Mouse (Mus musculus) heart, embryonic 12.5 days (tissue): ENCODE data around the gene Kif11. TPM values are rescaled to one million over a fixed set of nuclear protein-coding genes. Genes with fewer than 3 reads are reported as not detected.

ENCODE experiments used
- ATAC-seq: fragments of 200-750 bp; cut with Nextera tagmentation; 2 replicates; pipeline ENCODE4 v1.8.0; 2017; ENCODE audit warnings: moderate TSS enrichment, moderate library complexity; ENCODE audit not compliant: insufficient number of reproducible peaks, low FRiP score
- H3K27ac ChIP-seq: fragments of 300-500 bp; sonication (generic); 2 replicates; pipeline ENCODE4 v1.5.1; 2016; ENCODE audit warnings: mild to moderate bottlenecking, moderate library complexity; ENCODE audit not compliant: poor library complexity, severe bottlenecking
- H3K27me3 ChIP-seq: fragments of 300-500 bp; sonication (generic); replicated peaks from 2 replicates; pipeline ENCODE4 v1.6.1; 2016; ENCODE audit warnings: mild to moderate bottlenecking, moderate library complexity
- H3K36me3 ChIP-seq: fragments of 300-500 bp; sonication (generic); 2 replicates; pipeline ENCODE4 v1.6.1; 2016; ENCODE audit warnings: mild to moderate bottlenecking, moderate library complexity
- H3K4me1 ChIP-seq: fragments of 300-500 bp; sonication (generic); replicated peaks from 2 replicates; pipeline ENCODE4 v1.6.1; 2016; ENCODE audit warnings: mild to moderate bottlenecking
- H3K4me2 ChIP-seq: fragments of 300-500 bp; sonication (generic); 2 replicates; pipeline ENCODE4 v1.6.1; 2016; ENCODE audit warnings: mild to moderate bottlenecking, moderate library complexity
- H3K4me3 ChIP-seq: fragments of 300-500 bp; sonication (generic); 2 replicates; pipeline ENCODE4 v1.5.1; 2016; ENCODE audit warnings: mild to moderate bottlenecking
- H3K9ac ChIP-seq: fragments of 300-500 bp; sonication (generic); 2 replicates; pipeline ENCODE4 v1.6.1; 2016; ENCODE audit warnings: mild to moderate bottlenecking, moderate library complexity
- H3K9me3 ChIP-seq: fragments of 300-500 bp; sonication (generic); replicated peaks from 2 replicates; pipeline ENCODE4 v1.6.1; 2016; ENCODE audit warnings: mild to moderate bottlenecking, moderate library complexity
- WGBS: fragments of 180-500 bp; shearing (Covaris S2); methylation state at CpG from one replicate; pipeline ENCODE4 v1.1.7; 2016; 5-methylcytosine and 5-hydroxymethylcytosine counted together
- polyA plus RNA-seq: library from polyadenylated mRNA; unstranded; fragments of >200 nt; fragmentation: Nextera tagmentation; extraction: Ambion mirVana; gene quantifications from 2 replicates; pipeline ENCODE4 v1.2.1, GENCODE M21; 2016

Kif11 gene
- polyA plus RNA-seq, 1 experiment from 2014 or later, result 53.6 TPM

GRCm38 (mm10) chr19:37433895-37434262 lies 57.7 kb downstream of the Kif11 start:
- Histone ChIP-seq H3K27me3 (peaks cover 64% of the 10 kb centered on the region), H3K9me3 (no peaks in the 10 kb centered on the region), H3K27ac (no peak overlapping the region), H3K9ac (peak overlapping the region; percentile 70), H3K36me3 (no peaks in the 10 kb centered on the region), H3K4me2 (peak overlapping the region; percentile 81), H3K4me1 (peaks cover 18% of the 10 kb centered on the region), H3K4me3 (peak overlapping the region; percentile 71)
- no peak for ATAC-seq
- under 1% methylated on average over 14 of the region's 14 CpGs for WGBS

- H3K27ac ChIP-seq, result peak within 1 kb of the TSS; percentile 67
- H3K36me3 ChIP-seq, result no peaks in the 10 kb centered on the region
- H3K9me3 ChIP-seq, result no peaks in the 10 kb centered on the region
- WGBS, result under 1% methylated on average over 62 of the region's 79 CpGs
- H3K27me3 ChIP-seq, result peaks cover 70% of the 10 kb centered on the region
- peak within 1 kb of the TSS; percentile 71 for H3K4me3 ChIP-seq
- H3K4me2 ChIP-seq, result peak within 1 kb of the TSS; percentile 81
- ATAC-seq, result peak; percentile 82
- H3K9ac ChIP-seq, result peak within 1 kb of the TSS; percentile 70
- H3K4me1 ChIP-seq, result peaks cover 18% of the 10 kb centered on the region
These were observed 58.2 kb downstream of the Kif11 start, which contains the start of gene Hhex for GRCm38 (mm10) chr19:37434263-37434951. Gene Hhex (plus strand): TSS chr19:37434810.

DNA sequence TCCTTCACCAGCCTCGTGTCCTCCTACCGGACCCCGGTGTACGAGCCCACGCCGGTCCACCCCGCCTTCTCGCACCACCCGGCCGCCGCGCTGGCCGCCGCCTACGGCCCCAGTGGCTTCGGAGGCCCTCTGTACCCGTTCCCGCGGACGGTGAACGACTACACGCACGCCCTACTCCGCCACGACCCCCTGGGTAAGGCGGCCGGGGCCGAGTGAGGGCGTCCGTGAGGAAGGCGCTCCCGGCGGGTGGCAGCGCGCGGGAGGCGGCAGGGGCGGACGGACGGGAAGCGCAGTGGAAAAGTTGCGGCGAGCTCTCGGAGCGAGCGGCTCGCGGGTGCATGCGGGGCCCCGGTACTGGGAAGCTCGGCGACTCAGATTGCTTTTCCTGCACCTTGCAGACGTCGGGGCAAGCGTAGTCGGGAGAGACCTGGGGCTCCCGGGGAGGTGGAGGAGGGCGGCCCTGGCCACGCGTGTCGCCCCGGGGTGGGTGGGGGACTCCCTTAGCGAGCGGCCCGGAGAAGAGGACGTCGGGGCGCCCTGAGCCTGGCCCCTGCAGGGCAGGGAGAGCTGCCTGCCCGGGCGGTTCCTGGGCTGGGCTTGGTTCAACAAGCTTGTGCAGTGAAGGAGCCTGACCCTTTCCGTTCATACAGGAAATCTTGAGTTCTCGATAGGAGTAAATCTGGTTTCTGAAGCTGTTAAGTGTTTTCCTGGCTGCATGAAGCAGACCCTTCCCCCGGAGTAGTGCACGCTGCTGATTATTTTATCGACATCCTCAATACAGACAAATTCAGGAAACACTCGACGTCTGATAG lies 59.0 kb downstream of the Kif11 start:
- Histone ChIP-seq H3K27ac (peak overlapping the region; percentile 67), H3K4me2 (peak overlapping the region; percentile 81), H3K36me3 (no peaks in the 10 kb centered on the region), H3K9ac (peak overlapping the region; percentile 70), H3K27me3 (peaks cover 71% of the 10 kb centered on the region), H3K4me1 (peaks cover 18% of the 10 kb centered on the region), H3K4me3 (peak overlapping the region; percentile 71), H3K9me3 (no peaks in the 10 kb centered on the region)
- under 1% methylated on average over 77 of the region's 77 CpGs for WGBS
- peak; percentile 80 for ATAC-seq

DNA sequence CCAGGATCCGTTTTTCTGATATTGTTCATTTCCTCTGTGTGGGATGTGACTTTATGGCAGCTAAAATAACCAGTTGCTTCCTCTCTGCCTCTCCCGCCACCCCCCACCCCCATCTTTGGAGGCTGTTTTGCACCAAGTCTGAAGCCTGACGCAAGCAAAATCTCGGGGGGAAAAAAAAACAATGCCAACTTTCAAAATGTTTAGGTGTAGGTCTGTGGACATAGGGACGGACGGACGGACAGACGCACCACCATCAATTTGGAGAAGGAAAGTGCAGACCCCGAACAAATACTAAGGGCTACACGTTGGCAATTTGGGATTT lies 59.6 kb downstream of the Kif11 start:
- H3K27ac ChIP-seq, result peak overlapping the region; percentile 18
- peaks cover 65% of the 10 kb centered on the region for H3K27me3 ChIP-seq
- H3K9ac ChIP-seq, result no peak overlapping the region
- H3K36me3 ChIP-seq, result no peaks in the 10 kb centered on the region
- 6% methylated on average over 10 of the region's 10 CpGs for WGBS
- peaks cover 18% of the 10 kb centered on the region for H3K4me1 ChIP-seq
- H3K9me3 ChIP-seq, result no peaks in the 10 kb centered on the region
- H3K4me3 ChIP-seq, result peak overlapping the region; percentile 71
- no peak; the same call in 1 of the 2 replicates for ATAC-seq
- peak overlapping the region; percentile 81 for H3K4me2 ChIP-seq

DNA sequence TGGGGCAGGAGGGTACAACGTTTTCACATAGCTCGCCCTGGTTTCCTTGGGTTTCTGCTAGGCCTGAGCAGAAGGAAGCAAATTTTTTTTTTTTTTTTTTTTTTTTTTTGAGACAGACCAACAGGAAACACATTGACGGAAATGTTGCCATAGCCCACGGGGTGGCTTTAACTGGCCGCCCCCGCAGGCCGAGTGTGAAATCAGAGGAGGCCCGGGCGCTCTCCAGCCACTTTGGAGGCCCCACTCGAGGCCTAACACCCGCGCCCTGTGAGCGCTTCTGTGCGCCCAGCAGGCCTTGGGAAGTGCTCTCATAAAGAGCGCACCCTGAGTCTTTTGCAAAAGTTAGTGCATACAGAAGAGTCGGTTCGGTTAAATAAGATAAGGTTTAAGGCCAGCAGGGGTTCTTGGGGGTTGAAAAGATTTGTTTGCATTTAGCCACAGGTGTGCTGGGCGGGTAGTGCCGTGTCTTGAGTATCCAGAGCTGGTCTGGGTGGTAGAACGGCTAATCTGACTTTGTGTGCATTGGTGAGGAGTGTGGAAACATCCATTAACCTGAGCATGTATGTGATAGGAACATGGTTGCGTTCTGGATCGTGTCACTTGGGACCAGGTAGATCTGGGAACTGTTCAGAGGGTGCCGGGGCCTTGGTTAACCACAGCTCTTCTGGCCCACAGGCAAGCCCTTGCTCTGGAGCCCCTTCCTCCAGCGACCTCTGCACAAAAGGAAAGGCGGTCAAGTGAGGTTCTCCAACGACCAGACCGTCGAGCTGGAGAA lies 60.5 kb downstream of the Kif11 start:
- WGBS, result 14% methylated on average over 28 of the region's 28 CpGs
- H3K36me3 ChIP-seq, result no peaks in the 10 kb centered on the region
- peaks cover 66% of the 10 kb centered on the region for H3K27me3 ChIP-seq
- ATAC-seq, result no peak
- H3K27ac ChIP-seq, result 0 out of 2 replicates have a peak overlapping the region, but pooled peaks have one; percentile 18
- peak overlapping the region; percentile 81 for H3K4me2 ChIP-seq
- no peak overlapping the region for H3K9ac ChIP-seq
- peaks cover 18% of the 10 kb centered on the region for H3K4me1 ChIP-seq
- peak overlapping the region; percentile 13 for H3K4me3 ChIP-seq
- no peaks in the 10 kb centered on the region for H3K9me3 ChIP-seq

- WGBS, result 18% methylated on average over 14 of the region's 14 CpGs
- Histone ChIP-seq H3K4me2 (peak overlapping the region; percentile 81), H3K36me3 (no peaks in the 10 kb centered on the region), H3K9ac (no peak overlapping the region), H3K27ac (no peak overlapping the region), H3K4me1 (peaks cover 18% of the 10 kb centered on the region), H3K4me3 (peak overlapping the region; percentile 13), H3K27me3 (peaks cover 62% of the 10 kb centered on the region), H3K9me3 (no peaks in the 10 kb centered on the region)
- no peak for ATAC-seq
These were observed 61.0 kb downstream of the Kif11 start for GRCm38 (mm10) chr19:37437289-37437606.

- Histone ChIP-seq H3K36me3 (no peaks in the 10 kb centered on the region), H3K9me3 (no peaks in the 10 kb centered on the region), H3K27ac (no peak overlapping the region), H3K4me1 (peaks cover 12% of the 10 kb centered on the region), H3K9ac (no peak overlapping the region), H3K4me3 (no peak overlapping the region), H3K4me2 (no peak overlapping the region), H3K27me3 (peaks cover 35% of the 10 kb centered on the region)
- WGBS, result 46% methylated on average over 4 of the region's 4 CpGs
- no peak for ATAC-seq
These were observed 64.0 kb downstream of the Kif11 start for GRCm38 (mm10) chr19:37440181-37440580.

- no peak overlapping the region for H3K4me2 ChIP-seq
- no peak for ATAC-seq
- WGBS, result 64% methylated on average over 16 of the region's 16 CpGs
- peaks cover 9% of the 10 kb centered on the region for H3K4me1 ChIP-seq
- H3K9ac ChIP-seq, result no peak overlapping the region
- H3K4me3 ChIP-seq, result no peak overlapping the region
- H3K36me3 ChIP-seq, result no peaks in the 10 kb centered on the region
- H3K27me3 ChIP-seq, result peaks cover 35% of the 10 kb centered on the region
- H3K9me3 ChIP-seq, result no peaks in the 10 kb centered on the region
- H3K27ac ChIP-seq, result no peak overlapping the region
These were observed 64.7 kb downstream of the Kif11 start for GRCm38 (mm10) chr19:37440708-37441475.

DNA sequence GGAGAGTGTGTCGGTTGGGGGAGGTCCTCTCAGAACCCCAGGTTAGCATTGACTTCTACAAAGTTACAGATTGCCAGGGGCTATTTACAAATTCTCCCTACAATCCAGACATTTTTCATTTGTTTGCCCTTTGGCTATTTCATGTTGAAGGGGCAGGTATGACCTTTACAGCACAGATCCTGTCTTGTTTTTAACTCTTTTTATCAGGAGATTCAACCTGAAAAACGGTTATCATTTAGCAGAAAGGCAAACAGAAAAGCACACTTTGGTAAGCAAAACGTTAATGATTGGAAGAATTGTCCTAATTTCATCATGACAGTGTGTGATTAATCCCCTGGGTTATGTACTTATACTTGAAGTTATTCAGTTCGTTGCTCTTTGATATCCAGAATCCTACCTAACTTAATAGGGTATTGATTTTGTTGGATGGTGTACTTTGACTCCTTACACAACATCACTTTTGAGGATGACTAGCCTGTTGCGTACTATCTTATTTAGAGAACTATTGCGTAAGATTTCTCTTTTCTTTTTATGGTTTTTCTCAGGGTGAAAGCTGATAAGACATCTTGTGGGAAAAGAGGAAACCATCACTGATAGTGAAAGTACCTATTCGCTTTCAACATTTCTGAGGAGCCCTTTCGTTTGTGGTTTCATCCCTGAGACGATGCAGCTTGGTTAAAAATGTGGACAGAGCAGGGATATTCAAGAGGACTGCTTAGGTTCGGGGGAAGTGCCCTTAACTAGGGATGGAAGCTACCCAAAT lies 66.5 kb downstream of the Kif11 start:
- Histone ChIP-seq H3K4me3 (no peak overlapping the region), H3K9ac (no peak overlapping the region), H3K36me3 (no peaks in the 10 kb centered on the region), H3K27ac (no peak overlapping the region), H3K27me3 (peaks cover 27% of the 10 kb centered on the region), H3K4me1 (peaks cover 4% of the 10 kb centered on the region; the same call in 1 of the 2 replicates), H3K9me3 (no peaks in the 10 kb centered on the region), H3K4me2 (no peak overlapping the region)
- WGBS, result 63% methylated on average over 10 of the region's 10 CpGs
- ATAC-seq, result no peak

GRCm38 (mm10) chr19:37443631-37444140 lies 67.5 kb downstream of the Kif11 start:
- Histone ChIP-seq H3K4me1 (peaks cover 4% of the 10 kb centered on the region; the same call in 1 of the 2 replicates), H3K9me3 (no peaks in the 10 kb centered on the region), H3K4me3 (no peak overlapping the region), H3K27me3 (peaks cover 29% of the 10 kb centered on the region), H3K36me3 (no peaks in the 10 kb centered on the region), H3K27ac (no peak overlapping the region), H3K4me2 (no peak overlapping the region), H3K9ac (no peak overlapping the region)
- 21% methylated on average over 4 of the region's 4 CpGs for whole genome bisulfite sequencing
- no peak for ATAC-seq
